ENCODE assay signal across 18 mouse cellular contexts in genomic region chr14:41104853-41105444, GRCm38 (mm10). TPM values are rescaled to one million over a fixed set of nuclear protein-coding genes. Genes with fewer than 3 reads are reported as not detected.
A peak's percentile ranks its signal among the peaks of the same experiment; 100 is the strongest.
DNase-seq lines count a peak whose midpoint lies in the region; ATAC-seq and TF ChIP-seq lines count a peak whose summit lies in the region.
"Had no signal": no experiment of that assay in that cellular context is flagged by ENCODE, and none has a peak within 500 bp of the region (broad histone marks: within the 10 kb centered on the region; RNA-seq: fewer than 3 reads in every experiment).

Gene Mat1a (plus strand): TSS chr14:41105035.

- H3K4me2 ChIP-seq in heart, postnatal 0 days (ENCODE audit: low read depth, low read length), result peak within 1 kb of the TSS; percentile 53
- H3K4me2 ChIP-seq in lung, embryonic 15.5 days, result peak within 1 kb of the TSS; percentile 46
- 0 out of 2 replicates have a peak within 1 kb of the TSS, but pooled peaks have one; percentile 19 for H3K4me2 ChIP-seq in stomach, embryonic 15.5 days
- H3K4me2 ChIP-seq: embryonic facial prominence, embryonic 12.5 days; forebrain, embryonic 15.5 days; hindbrain, embryonic 12.5 days; limb, embryonic 15.5 days; midbrain, embryonic 15.5 days had no signal

- peak within 1 kb of the TSS; percentile 34 for H3K4me3 ChIP-seq in heart, postnatal 0 days (ENCODE audit: low read depth, low read length)
- H3K4me3 ChIP-seq in lung, embryonic 15.5 days, result peak within 1 kb of the TSS; percentile 18; the same call in 1 of the 2 replicates
- no peak within 1 kb of the TSS for H3K4me3 ChIP-seq in stomach, embryonic 15.5 days (replicated peaks)
- H3K4me3 ChIP-seq: embryonic facial prominence, embryonic 12.5 days; forebrain, embryonic 15.5 days; gastrocnemius, adult 2 months; hindbrain, embryonic 12.5 days; layer of hippocampus, adult 2 months; limb, embryonic 15.5 days; midbrain, embryonic 15.5 days had no signal

- H3K36me3 ChIP-seq in heart, postnatal 0 days (replicated peaks; ENCODE audit: control insufficient read depth, insufficient read depth, low read length), result no peaks in the 10 kb centered on the region
- no peaks in the 10 kb centered on the region for H3K36me3 ChIP-seq in lung, embryonic 15.5 days
- no peaks in the 10 kb centered on the region for H3K36me3 ChIP-seq in stomach, embryonic 15.5 days
- H3K36me3 ChIP-seq: embryonic facial prominence, embryonic 12.5 days; forebrain, embryonic 15.5 days; hindbrain, embryonic 12.5 days; limb, embryonic 15.5 days; midbrain, embryonic 15.5 days had no signal

- H3K9ac ChIP-seq in heart, postnatal 0 days (replicated peaks; ENCODE audit: low read depth, low read length), result peak within 1 kb of the TSS; percentile 15; the same call in 1 of the 2 replicates
- no peak within 1 kb of the TSS for H3K9ac ChIP-seq in lung, embryonic 15.5 days
- no peak within 1 kb of the TSS for H3K9ac ChIP-seq in stomach, embryonic 15.5 days
- H3K9ac ChIP-seq: embryonic facial prominence, embryonic 12.5 days; forebrain, embryonic 15.5 days; hindbrain, embryonic 12.5 days; limb, embryonic 15.5 days; midbrain, embryonic 15.5 days had no signal

- H3K27me3 ChIP-seq in heart, postnatal 0 days (ENCODE audit: control insufficient read depth, insufficient read depth, low read length), result no peaks in the 10 kb centered on the region
- no peaks in the 10 kb centered on the region for H3K27me3 ChIP-seq in lung, embryonic 15.5 days
- H3K27me3 ChIP-seq in stomach, embryonic 15.5 days (replicated peaks), result no peaks in the 10 kb centered on the region
- H3K27me3 ChIP-seq: embryonic facial prominence, embryonic 12.5 days; forebrain, embryonic 15.5 days; hindbrain, embryonic 12.5 days; limb, embryonic 15.5 days; midbrain, embryonic 15.5 days had no signal

- no peak for TF ChIP-seq CTCF in heart, postnatal 0 days (IDR thresholded peaks at IDR 0.05; ENCODE audit: low read depth)

- no peak within 1 kb of the TSS for H3K27ac ChIP-seq in heart, postnatal 0 days (ENCODE audit: low read depth)
- H3K27ac ChIP-seq in lung, embryonic 15.5 days, result peak within 1 kb of the TSS; percentile 72; the same call in 1 of the 2 replicates
- no peak within 1 kb of the TSS for H3K27ac ChIP-seq in stomach, embryonic 15.5 days
- H3K27ac ChIP-seq: embryonic facial prominence, embryonic 12.5 days; forebrain, embryonic 15.5 days; gastrocnemius, adult 2 months; hindbrain, embryonic 12.5 days; layer of hippocampus, adult 2 months; limb, embryonic 15.5 days; midbrain, embryonic 15.5 days had no signal

- H3K9me3 ChIP-seq in heart, postnatal 0 days (replicated peaks; ENCODE audit: control insufficient read depth, low read length), result no peaks in the 10 kb centered on the region
- H3K9me3 ChIP-seq in lung, embryonic 15.5 days, result no peaks in the 10 kb centered on the region
- H3K9me3 ChIP-seq in stomach, embryonic 15.5 days, result no peaks in the 10 kb centered on the region
- H3K9me3 ChIP-seq: embryonic facial prominence, embryonic 12.5 days; forebrain, embryonic 15.5 days; hindbrain, embryonic 12.5 days; limb, embryonic 15.5 days; midbrain, embryonic 15.5 days had no signal

- WGBS in heart, postnatal 0 days, result 43% methylated on average over 10 of the region's 10 CpGs
- 50% methylated on average over 10 of the region's 10 CpGs for WGBS in lung, embryonic 15.5 days
- WGBS in stomach, embryonic 15.5 days, result 62% methylated on average over 10 of the region's 10 CpGs

- ATAC-seq in heart, postnatal 0 days (ENCODE audit: insufficient read depth, low read depth), result no peak
- peak; percentile 91 for ATAC-seq in lung, embryonic 15.5 days (ENCODE audit: borderline replicate concordance, extremely low read depth, low FRiP score, low TSS enrichment)
- peak; percentile 83; the same call in 1 of the 2 replicates for ATAC-seq in stomach, embryonic 15.5 days (ENCODE audit: insufficient read depth, low FRiP score, low read depth)
- ATAC-seq in CD4-positive, CD25-positive, alpha-beta regulatory T cell, adult 4 months, result no peak
- ATAC-seq: forebrain, embryonic 15.5 days; midbrain, embryonic 15.5 days had no signal

- no peaks in the 10 kb centered on the region for H3K4me1 ChIP-seq in heart, postnatal 0 days (ENCODE audit: control insufficient read depth, insufficient read depth)
- no peaks in the 10 kb centered on the region for H3K4me1 ChIP-seq in lung, embryonic 15.5 days
- H3K4me1 ChIP-seq in stomach, embryonic 15.5 days, result no peaks in the 10 kb centered on the region
- H3K4me1 ChIP-seq: embryonic facial prominence, embryonic 12.5 days; forebrain, embryonic 15.5 days; hindbrain, embryonic 12.5 days; limb, embryonic 15.5 days; midbrain, embryonic 15.5 days had no signal

- peak; percentile 4 for DNase-seq in adrenal gland, postnatal 10 days
- no peak for DNase-seq in adrenal gland, adult 18-20 months (ENCODE audit: low spot score in 2 of 2)
- no peak for DNase-seq in heart, postnatal 0 days (ENCODE audit: low spot score)
- DNase-seq in heart, adult 9 months (ENCODE audit: low spot score in 2 of 2), result no peak
- no peak for DNase-seq in kidney, postnatal 14 days
- DNase-seq: cerebellum, postnatal 14 days; gastrocnemius, adult 2 months; kidney, adult 8-10 months had no signal

- no peak for TF ChIP-seq EP300 in heart, postnatal 0 days (IDR thresholded peaks at IDR 0.05; ENCODE audit: low read depth)

RNA-seq across cellular contexts. Expression of gene Mat1a, which starts in this region (rescaled TPM):
- total RNA-seq in adrenal gland, postnatal 10 days (2021), result 100 to 1,000 TPM; 113 to 329 TPM
- total RNA-seq in adrenal gland, adult 18-20 months (2021), result under 1 TPM in 1 of 2 experiments, not detected in 1; 0.56 TPM
- 0.97 and 6.1 TPM in 2 replicates for total RNA-seq in heart, postnatal 0 days (2014; rRNA removed; ENCODE audit: low replicate concordance)
- polyA plus RNA-seq in heart, postnatal 0 days (2015; fragmentation: Nextera tagmentation; extraction: Ambion mirVana), result 0.10 and 0.19 TPM in 2 replicates
- 5.0 and 5.3 TPM in 2 replicates for polyA plus RNA-seq in lung, embryonic 15.5 days (2015; fragmentation: Nextera tagmentation; extraction: Ambion mirVana)
- polyA plus RNA-seq in stomach, embryonic 15.5 days (2015; fragmentation: Nextera tagmentation; extraction: Ambion mirVana), result 8.6 and 12.3 TPM in 2 replicates
- not detected for polyA plus RNA-seq in CD4-positive, CD25-positive, alpha-beta regulatory T cell, adult 4 months (2017; shearing (Covaris generic))
- total RNA-seq: gastrocnemius, adult 2 months; layer of hippocampus, adult 2 months had no signal
- polyA plus RNA-seq: embryonic facial prominence, embryonic 12.5 days; forebrain, embryonic 15.5 days; hindbrain, embryonic 12.5 days; neural tube, embryonic 14.5 days had no signal

Comparison
In these comparisons a context has a peak if more than half of its experiments do, and no peak if none do; other contexts are left out.
1. RNA of gene Mat1a (total RNA-seq): 113 to 329 TPM in adrenal gland, postnatal 10 days; 0.97 to 6.1 TPM in heart, postnatal 0 days and 0.56 TPM in adrenal gland, adult 18-20 months; every median in the first group is over 10 times any median in the second.
2. ATAC-seq: peak in lung, embryonic 15.5 days (single experiment) and stomach, embryonic 15.5 days (single experiment); none in heart, postnatal 0 days (single experiment) and CD4-positive, CD25-positive, alpha-beta regulatory T cell, adult 4 months (single experiment).
3. Peak in every context shown above with its lines, with median percentiles within 50 percentile points of each other: H3K4me2 ChIP-seq.